Mouse (Mus musculus): ENCODE measurements at regions not wholly inside any gene's neighbourhood (a gene's known extent, or its start where the extent isn't known, plus 50 kb on each side); places are given as distances from the start of the nearest gene placed in this dataset.

DNA sequence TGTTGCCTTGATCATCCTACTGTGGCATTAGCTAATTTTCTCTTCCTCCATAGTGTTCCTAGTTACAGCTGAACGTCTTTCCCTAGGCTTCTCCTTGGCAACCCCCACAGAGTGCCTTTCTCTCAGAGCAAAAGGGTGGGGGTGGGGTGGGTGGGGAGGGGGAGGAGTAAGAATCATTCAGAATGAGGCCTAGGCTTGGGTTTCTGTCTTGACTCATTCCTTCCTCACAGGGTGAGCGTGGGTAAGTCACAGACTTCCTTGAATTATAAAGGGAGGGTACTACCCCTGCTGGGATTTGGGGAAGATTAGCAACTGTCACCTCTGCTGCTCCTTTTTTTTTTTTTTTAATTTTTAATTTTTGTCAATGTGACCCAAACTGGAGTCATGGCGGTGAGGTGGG lies 114.5 kb downstream of the Dhx35 start:
- DNase-seq (ENCODE audit: low spot score in 2 of 2), result no peak

GRCm38 (mm10) chr2:158910325-158910724 lies 115.7 kb downstream of the Dhx35 start:
- no peak for DNase-seq (ENCODE audit: low spot score in 2 of 2)

GRCm38 (mm10) chr2:158911191-158911590 lies 116.6 kb downstream of the Dhx35 start:
- no peak for DNase-seq (ENCODE audit: low spot score in 2 of 2)

DNA sequence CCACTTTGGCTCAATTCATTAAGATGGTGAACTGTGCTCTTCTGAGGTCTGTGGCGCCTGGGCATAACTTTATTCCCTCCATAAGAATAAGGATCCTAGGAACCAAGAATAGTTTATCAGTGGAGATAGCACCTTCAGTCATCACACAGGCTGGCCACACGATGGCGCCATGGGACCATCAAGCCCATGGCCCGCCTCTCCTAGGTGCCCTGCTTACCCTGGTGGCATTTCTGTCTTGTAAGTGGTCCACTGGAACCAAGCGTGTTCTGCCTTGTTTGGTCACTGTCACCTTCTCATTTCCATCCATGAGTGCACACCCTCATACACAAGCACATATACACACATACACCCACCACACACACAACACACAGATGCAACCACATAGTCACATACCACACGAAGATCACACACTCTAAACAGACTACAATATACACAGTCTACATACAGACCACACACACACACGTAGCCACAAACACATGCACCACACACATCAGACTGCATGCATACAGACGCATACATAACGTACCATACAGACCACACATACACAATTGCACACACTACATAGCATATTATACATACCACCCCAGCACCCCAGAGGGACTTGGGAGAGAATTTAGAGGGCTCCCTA lies 118.1 kb downstream of the Dhx35 start:
- peak in 1 of 2 experiments; percentile 14 for DNase-seq (ENCODE audit: low spot score in 2 of 2)

DNA sequence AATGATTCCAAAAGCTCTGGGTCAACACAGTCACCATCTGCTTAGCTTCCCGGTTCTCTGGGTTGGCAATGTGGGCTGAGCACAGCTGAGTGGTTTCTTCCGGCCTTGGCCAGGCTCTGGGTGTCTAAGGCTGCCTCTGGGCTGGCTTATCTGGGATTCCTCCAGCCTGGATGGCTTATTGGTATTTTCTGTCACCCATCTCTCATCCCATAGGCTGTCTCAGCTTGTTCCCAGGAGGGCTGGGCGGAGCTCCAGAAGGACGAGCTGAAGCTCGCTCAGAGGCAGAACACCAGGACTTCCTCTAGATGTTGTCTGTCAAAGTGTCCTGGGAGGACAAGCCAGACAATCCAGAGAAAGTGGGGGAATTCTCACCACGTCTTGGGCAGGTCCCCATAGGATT lies 122.8 kb downstream of the Dhx35 start:
- peak; percentile 58 to 68 for DNase-seq (ENCODE audit: low spot score in 2 of 2)

DNA sequence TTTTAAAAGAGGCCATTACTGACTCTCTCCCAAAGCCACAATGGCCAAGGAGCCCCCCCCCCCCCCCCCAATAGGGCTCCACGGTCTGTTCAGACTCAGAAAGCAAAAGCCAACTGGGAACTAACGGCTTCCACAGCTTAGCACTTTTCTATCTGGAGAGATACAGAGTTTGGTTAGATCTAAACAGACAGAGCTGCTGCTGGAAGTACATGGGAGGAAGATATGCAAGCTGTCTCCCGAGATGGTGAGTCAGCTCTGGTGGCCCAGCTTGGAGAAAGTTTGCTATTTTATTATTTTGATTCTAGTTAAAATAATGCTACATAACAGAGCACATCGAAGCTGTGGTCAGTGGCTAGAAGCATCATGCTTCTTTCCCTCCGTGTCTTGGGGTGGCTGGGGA lies 123.7 kb downstream of the Dhx35 start:
- DNase-seq (ENCODE audit: low spot score in 2 of 2), result no peak

- no peak for DNase-seq (ENCODE audit: low spot score in 2 of 2)
Measured at GRCm38 (mm10) chr2:158921342-158922255, 127.0 kb downstream of the Dhx35 start.

DNA sequence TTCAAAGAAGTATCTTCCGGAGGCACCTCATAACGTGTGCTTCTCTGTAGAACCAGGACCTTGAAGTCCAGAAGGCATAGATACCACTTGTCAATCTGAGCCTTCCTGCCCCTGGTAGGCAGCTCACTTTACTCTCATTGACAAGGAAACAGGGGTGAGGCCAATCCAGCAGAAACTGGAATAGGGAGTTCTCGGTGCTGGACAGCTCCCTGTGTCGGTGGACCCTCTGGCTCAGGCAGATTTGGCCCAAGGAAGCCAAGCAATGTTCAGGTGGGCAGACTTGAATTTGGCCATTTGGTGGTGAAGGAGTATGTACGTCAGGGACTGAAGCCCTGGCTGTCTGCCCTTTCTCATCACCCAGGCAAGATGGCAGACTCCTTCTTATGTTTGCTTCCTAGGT lies 128.2 kb downstream of the Dhx35 start:
- no peak for DNase-seq (ENCODE audit: low spot score in 2 of 2)

- DNase-seq (ENCODE audit: low spot score in 2 of 2), result no peak
Measured at GRCm38 (mm10) chr2:158929507-158929906, 134.9 kb downstream of the Dhx35 start.

- DNase-seq (ENCODE audit: low spot score in 2 of 2), result no peak
Measured at GRCm38 (mm10) chr2:158937948-158938565, 143.4 kb downstream of the Dhx35 start.

DNA sequence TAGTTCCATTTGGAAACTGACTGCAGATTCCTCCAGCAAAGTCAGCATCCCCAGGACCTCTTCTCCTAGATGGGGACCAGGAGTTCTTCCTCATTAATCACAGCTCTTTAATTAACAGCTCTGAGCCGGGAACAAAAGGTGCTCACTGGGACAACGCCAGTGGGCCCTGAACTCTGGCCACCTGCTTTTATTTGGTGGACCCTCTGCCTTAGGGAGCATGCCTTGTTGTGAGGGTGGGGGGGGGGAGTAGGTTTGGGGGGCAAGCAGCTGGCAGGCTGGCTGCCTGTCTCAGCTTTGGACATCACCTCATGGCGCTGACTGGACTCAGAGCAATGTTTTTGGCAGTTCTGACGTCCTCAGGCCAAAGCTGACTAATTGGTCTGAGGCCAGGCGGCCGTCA lies 154.8 kb downstream of the Dhx35 start:
- no peak for DNase-seq (ENCODE audit: low spot score in 2 of 2)

DNA sequence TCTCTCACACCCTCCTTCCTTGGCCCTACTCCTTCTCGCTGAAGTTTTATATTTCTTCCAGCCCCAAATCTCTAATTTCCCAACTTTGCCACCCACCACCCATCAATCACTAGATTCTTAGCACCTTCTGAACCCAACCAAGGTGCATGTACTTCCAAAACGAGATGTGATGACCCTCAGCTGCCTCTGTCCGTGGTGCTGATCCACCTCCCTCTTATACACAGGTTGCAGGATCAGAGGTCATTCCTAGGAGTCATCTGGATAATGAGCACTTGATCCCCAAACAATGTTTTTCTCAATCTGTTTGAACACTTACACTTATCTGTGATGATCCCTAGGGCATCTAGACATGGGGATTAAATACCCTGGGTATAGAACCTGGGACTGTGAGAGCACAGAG lies 156.5 kb downstream of the Dhx35 start:
- no peak for DNase-seq (ENCODE audit: low spot score in 2 of 2)

DNA sequence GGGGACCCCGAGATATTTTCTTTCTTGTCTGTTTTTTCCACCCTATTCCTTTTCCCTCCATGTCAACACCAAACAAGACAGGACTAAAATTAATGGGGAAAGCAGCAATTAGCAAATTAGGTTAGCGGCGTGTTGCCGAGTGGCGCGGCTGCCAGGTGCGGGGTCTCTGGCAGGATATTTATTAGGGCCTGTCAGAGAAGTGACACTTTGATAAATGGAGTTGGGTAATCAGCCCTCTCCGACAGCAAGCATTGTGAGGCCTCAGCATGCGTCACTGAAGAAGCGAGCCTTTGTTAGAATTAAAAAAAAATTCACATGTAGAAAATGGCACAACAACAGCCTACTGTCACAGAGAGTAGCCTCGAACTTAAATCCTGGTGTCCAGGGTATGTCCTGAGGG lies 162.3 kb downstream of the Dhx35 start:
- no peak for DNase-seq (ENCODE audit: low spot score in 2 of 2)

GRCm38 (mm10) chr2:158965003-158965665 lies 170.5 kb downstream of the Dhx35 start:
- peak; percentile 41 to 63 for DNase-seq (ENCODE audit: low spot score in 2 of 2)

GRCm38 (mm10) chr2:158972178-158972577 lies 177.6 kb downstream of the Dhx35 start:
- no peak for DNase-seq (ENCODE audit: low spot score in 2 of 2)

DNA sequence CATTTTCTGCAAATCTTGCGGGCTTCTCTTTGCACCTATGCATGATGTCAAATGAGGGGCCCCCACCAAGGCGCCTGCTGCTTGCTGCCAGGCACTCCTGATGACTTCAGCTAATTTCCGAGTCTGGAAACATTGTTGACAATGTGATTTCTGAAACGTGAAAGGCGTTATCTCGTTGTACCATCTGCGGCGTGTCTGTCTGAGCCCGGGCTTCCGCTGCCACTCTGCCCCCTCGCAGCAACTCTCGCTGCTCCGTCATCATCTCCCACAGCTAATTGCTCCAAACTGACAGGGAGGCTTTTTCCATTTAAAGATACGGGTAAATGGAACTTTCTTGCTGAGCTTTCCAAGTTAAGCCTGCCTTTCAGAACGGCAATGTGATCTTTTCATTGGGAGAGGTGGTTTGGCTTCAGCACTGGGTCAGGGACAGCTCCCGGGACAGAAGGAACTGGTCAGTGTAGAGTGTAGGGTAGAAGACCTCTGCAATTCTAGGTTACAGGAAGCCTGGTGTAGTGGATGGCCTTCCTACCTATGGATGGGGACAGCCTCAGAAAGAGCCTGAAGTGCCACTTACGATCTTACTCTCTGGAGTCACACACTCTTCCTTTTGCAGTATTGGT lies 191.0 kb downstream of the Dhx35 start:
- no peak for DNase-seq (ENCODE audit: low spot score in 2 of 2)

- DNase-seq (ENCODE audit: low spot score in 2 of 2), result no peak
Measured at GRCm38 (mm10) chr2:159002481-159003186, 208.0 kb downstream of the Dhx35 start.

- DNase-seq (ENCODE audit: low spot score in 2 of 2), result no peak
Measured at GRCm38 (mm10) chr2:159003187-159003497, 208.5 kb downstream of the Dhx35 start.

DNA sequence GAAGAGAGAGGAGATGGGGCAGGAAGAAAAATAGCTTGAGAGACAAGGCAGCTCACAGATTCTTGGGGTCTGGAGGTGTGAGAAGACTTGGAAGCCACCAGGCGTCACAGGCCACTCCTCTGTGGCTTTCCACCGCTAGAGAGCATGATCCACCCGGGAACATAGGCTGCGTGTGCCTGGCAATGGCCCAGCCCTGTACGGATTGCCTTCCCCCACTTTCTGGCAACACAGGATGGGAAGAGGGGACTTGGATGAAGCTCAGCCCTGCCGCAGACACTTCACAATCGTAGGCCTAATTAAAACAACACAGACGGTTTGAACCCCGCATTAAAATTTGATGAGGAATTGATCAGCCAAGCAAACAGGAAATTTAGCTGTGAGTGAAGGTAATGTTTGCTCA lies 209.8 kb downstream of the Dhx35 start:
- DNase-seq (ENCODE audit: low spot score in 2 of 2), result peak in 1 of 2 experiments; percentile 2

- no peak for DNase-seq (ENCODE audit: low spot score in 2 of 2)
Measured at GRCm38 (mm10) chr2:159012725-159013124, 218.1 kb downstream of the Dhx35 start.

- no peak for DNase-seq (ENCODE audit: low spot score in 2 of 2)
Measured at GRCm38 (mm10) chr2:159014553-159014952, 219.9 kb downstream of the Dhx35 start.
